Mouse (Mus musculus): ENCODE data around the gene Slc36a4.

- TF ChIP-seq CTCF (IDR thresholded peaks at IDR 0.05; ENCODE audit: insufficient read depth, low read depth, low read length) (no peak), POLR2A (IDR thresholded peaks at IDR 0.05; ENCODE audit: insufficient read depth, low read depth, low read length) (no peak)
Measured at GRCm38 (mm10) chr9:15772766-15773165, 63.2 kb downstream of the Slc36a4 start.
